Mouse (Mus musculus): ENCODE results near the gene 6820408C15Rik.

Gene 6820408C15Rik

DNA sequence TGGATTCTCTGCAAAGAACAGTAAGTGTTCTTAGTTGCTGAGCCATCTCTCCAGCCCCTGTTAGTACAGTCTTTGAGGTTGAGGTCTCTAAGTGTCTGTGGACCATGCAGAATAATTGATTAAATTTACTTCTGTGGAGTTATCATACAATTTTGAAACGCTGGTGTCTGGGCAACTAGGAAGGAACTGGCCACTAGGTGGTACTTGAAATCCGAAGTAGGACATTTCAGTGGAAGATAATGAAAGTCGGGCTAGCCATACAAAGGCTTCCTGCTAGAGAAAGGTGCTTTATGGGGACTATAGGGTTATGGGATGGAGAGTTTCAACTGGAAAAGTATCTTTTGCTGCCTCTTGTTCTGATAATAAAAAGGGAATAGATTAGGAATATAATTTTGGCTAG lies 57.0 kb downstream of the 6820408C15Rik start:
- DNase-seq = no peak

DNA sequence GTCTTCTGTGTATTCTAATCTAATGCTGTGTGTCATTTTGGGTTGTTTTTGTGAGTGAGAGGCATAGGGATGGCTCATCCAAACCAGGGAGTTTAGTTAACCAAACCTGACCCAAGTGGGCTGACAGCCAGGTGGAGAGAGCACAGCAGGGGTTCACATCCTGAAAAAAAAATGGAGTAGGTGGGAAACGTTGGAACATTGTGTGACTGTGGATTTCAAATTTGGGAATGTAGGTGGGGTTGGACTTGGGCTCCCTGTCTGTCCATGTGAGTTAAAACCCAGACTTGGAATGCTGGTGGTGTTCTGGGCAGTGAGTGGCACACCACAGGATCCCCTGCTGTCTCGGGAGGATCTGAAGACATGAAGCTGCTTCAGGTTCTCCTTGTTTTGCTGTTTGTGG lies 61.4 kb downstream of the 6820408C15Rik start, which contains the start of gene Defb20:
Gene Defb20 (plus strand): TSS at position 301 of the 400 bp plus-strand sequence.
- DNase-seq = no peak

DNA sequence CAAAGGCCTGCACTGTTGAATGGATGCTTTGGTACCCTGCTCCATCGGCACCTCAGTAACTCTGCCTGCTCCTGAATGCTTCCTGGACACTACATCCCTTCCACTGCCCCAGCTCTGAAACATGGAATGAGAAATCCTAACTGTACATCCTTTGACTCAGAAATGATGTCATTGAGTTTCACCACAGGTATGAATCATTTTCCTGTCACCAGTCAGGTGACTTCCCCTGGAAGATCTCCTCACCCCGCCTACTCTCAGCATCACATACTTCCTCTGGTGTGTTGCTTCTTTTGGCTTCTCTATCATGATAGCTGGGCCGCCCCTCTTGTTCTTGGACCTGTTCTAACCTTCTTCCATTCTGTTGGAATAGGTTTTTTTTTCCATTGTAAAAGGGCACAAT lies 65.5 kb downstream of the 6820408C15Rik start:
- DNase-seq = no peak

DNA sequence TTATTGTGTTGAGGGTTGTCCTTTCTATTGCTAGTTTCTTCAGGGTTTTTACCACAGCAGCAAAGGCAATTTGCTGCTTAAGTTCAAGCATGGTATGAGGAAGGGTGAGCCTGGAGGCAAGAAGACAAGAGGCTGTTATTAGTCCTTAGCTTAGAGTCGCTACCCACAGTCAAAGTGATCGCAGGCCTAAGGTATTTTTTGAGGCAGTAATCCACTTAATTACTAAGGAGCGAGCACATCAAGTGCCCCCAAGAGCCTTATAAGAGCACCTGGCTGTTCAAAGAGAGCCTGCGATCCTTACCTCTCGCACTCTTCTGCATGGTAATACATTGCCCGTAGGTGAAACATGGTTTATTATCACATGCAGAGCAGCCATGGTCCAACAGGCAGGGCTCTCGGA lies 66.3 kb downstream of the 6820408C15Rik start:
- no peak for DNase-seq

DNA sequence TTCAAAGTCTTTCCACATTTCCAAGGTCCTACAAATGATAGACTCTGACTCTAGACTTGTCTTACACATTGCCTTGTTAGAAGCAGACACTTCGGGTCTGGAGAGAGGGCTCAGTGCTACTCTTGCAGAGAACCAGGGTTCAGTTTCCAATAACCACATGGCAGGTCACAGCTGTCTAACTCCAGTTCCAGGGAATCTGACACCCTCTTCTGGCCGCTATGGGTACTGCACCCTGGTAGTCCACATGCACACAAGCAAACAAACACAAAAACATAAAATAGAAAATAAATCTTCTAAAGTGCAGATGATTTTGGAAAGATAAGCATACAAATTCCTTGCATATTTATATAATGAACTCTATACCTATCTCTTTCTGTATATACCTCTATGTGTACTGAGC lies 71.6 kb downstream of the 6820408C15Rik start:
- DNase-seq = no peak

- DNase-seq = no peak
Measured at GRCm38 (mm10) chr2:152490038-152490437, 74.7 kb downstream of the 6820408C15Rik start, which contains the start of gene Defb22. Defb22 (minus strand) TSS chr2:152490138.

DNA sequence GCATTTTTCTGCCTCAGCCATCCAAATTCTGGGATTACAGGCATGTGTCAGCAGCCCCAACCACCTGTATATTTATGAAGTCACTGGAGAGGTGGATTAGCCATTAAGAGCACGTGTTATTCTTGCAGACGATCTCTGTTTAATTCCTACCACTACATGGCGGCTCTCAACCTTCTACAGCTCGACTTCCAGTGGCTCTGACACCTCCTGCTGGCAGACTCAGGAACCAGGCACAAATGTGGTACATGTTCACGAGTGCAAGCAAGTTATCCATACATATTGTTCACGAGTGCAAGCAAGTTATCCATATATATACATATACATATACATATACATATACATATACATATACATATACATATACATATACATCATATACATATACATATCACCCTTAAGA lies 77.8 kb downstream of the 6820408C15Rik start:
- no peak for DNase-seq

Data from cerebellum, adult 11-12 months (tissue).